Mouse (Mus musculus) cerebellum, adult 2 months (tissue): Measurements from ENCODE around the gene Uba3. TPM values are rescaled to one million over a fixed set of nuclear protein-coding genes. Genes with fewer than 3 reads are reported as not detected.

Experiments
- DNase-seq, 2 experiments: peaks; one replicate each; pipeline ENCODE4 v3.0.0; 2021
- H3K27ac ChIP-seq: fragments of 200-500 bp; 2 replicates; pipeline ENCODE4 v1.5.1; 2012; ENCODE audit warnings: low read length, control low read depth, inconsistent platforms; ENCODE audit not compliant: insufficient read depth
- H3K27me3 ChIP-seq: fragments of 200-500 bp; 2 replicates; pipeline ENCODE4 v1.6.1; 2012; ENCODE audit warnings: inconsistent platforms, mild to moderate bottlenecking, low read length, moderate library complexity; ENCODE audit not compliant: control insufficient read depth, insufficient read depth
- H3K4me1 ChIP-seq: fragments of 200-500 bp; 2 replicates; pipeline ENCODE4 v1.6.1; 2011; ENCODE audit warnings: low read length; ENCODE audit not compliant: control insufficient read depth, insufficient read depth
- H3K4me3 ChIP-seq: fragments of 200-500 bp; replicated peaks from 2 replicates; pipeline ENCODE3; 2011; ENCODE audit warnings: mild to moderate bottlenecking, low read depth, low read length, control low read depth; ENCODE audit not compliant: insufficient read depth
- CTCF ChIP-seq: fragments of 200-500 bp; IDR thresholded peaks from 2 replicates; pipeline ENCODE4 v1.5.1; 2011; ENCODE audit warnings: low read depth, mild to moderate bottlenecking, control low read depth, low read length, moderate library complexity, borderline replicate concordance; ENCODE audit not compliant: insufficient read depth
- POLR2A ChIP-seq: fragments of 200-500 bp; IDR thresholded peaks from 2 replicates; pipeline ENCODE4 v1.6.1; 2011; ENCODE audit warnings: low read length, control low read depth, borderline replicate concordance; ENCODE audit not compliant: insufficient read depth
- WGBS: fragments of 180-500 bp; shearing (Covaris S2); methylation state at CpG from one replicate; pipeline ENCODE4 v1.1.7; 2018; 5-methylcytosine and 5-hydroxymethylcytosine counted together
- polyA plus RNA-seq: library from polyadenylated mRNA; depleted of rRNA; stranded (reverse); fragments of >200 nt; gene quantifications from 2 replicates; pipeline ENCODE4 v1.2.3, GENCODE M21; 2012; rRNA removed

Uba3 gene
- polyA plus RNA-seq, 1 experiment: 79.1 TPM

- WGBS: 87% methylated on average over 7 of the region's 7 CpGs
- Histone ChIP-seq H3K27me3 (no peaks in the 10 kb centered on the region), H3K4me3 (no peak overlapping the region), H3K4me1 (no peaks in the 10 kb centered on the region), H3K27ac (no peak overlapping the region)
- TF ChIP-seq POLR2A (no peak), CTCF (no peak)
- no peak for DNase-seq
Measured at GRCm38 (mm10) chr6:97145156-97145555, 60.3 kb downstream of the Uba3 start.

- Histone ChIP-seq H3K4me3 (no peak overlapping the region), H3K27me3 (no peaks in the 10 kb centered on the region), H3K27ac (no peak overlapping the region), H3K4me1 (no peaks in the 10 kb centered on the region)
- 54% methylated on average over 7 of the region's 7 CpGs for WGBS
- no peak for DNase-seq
- TF ChIP-seq POLR2A (no peak), CTCF (no peak)
Measured at GRCm38 (mm10) chr6:97144359-97144758, 61.1 kb downstream of the Uba3 start.

DNA sequence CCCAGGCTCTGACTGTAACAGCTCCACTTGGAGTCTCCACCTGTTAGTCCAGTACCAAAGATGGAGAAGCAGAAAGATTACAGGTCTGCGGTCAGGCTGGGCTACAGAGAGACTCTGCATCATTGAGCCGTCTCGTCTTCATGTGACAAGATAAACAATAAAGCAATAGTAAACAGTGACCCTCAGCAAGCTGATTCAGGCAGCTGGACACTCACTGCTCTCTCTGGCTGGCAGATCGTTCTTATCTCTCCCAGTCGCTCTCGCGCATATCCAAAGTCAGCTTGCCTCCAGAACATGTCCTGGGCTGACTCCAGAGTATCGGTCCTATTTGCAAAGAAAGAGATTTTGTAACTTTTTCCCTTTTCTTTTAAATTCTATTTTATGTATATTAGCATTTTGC is 62.8 kb downstream of the Uba3 start:
- DNase-seq: no peak
- no peak overlapping the region for H3K27ac ChIP-seq
- H3K4me1 ChIP-seq: no peaks in the 10 kb centered on the region
- no peaks in the 10 kb centered on the region for H3K27me3 ChIP-seq
- no peak overlapping the region for H3K4me3 ChIP-seq
- WGBS: 84% methylated on average over 8 of the region's 8 CpGs
- TF ChIP-seq POLR2A (no peak), CTCF (no peak)

DNA sequence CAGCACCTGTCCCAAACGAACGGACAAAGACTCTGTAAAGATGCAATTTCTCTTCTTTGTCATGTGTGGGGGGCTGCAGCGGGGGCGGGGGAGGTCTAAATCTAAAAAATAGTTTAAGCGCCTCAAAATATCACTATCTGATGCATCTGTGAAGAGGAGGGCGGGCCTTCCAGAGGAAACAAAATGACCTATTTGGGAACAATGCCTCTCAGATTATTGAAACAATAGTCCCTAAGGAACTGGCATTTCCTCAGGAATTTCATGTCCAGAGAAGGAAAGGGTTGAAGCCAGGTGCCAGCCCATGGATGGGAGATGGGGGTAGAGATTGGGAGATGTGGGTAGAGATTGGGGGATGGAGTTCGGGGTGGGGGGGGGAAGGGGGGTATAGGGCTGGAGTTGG is 63.6 kb downstream of the Uba3 start:
- 83% methylated on average over 7 of the region's 7 CpGs for WGBS
- no peak for DNase-seq
- H3K4me1 ChIP-seq: no peaks in the 10 kb centered on the region
- no peak overlapping the region for H3K27ac ChIP-seq
- H3K27me3 ChIP-seq: no peaks in the 10 kb centered on the region
- H3K4me3 ChIP-seq: no peak overlapping the region
- TF ChIP-seq CTCF: no peak
- TF ChIP-seq POLR2A: no peak

Other genes with a start within 250 kb of the Uba3 start
- gene Fam19a4, start 145.2 kb downstream of the Uba3 start, polyA plus RNA-seq: 0.13 and 0.54 TPM in 2 replicates
- gene Eogt, start 56.5 kb downstream of the Uba3 start, polyA plus RNA-seq: 20.7 and 21.8 TPM in 2 replicates
- 13.4 and 14.2 TPM in 2 replicates for gene Tmf1, start 26.5 kb downstream of the Uba3 start, polyA plus RNA-seq
- 179 and 181 TPM in 2 replicates for gene Arl6ip5, start 5.0 kb upstream of the Uba3 start, polyA plus RNA-seq
- 0.06 and 0.08 TPM in 2 replicates for gene Lmod3, start 47.1 kb upstream of the Uba3 start, polyA plus RNA-seq